Mouse (Mus musculus) adrenal gland, adult 10 weeks (tissue): ENCODE data around the gene Olfr709-ps1. TPM values are rescaled to one million over a fixed set of nuclear protein-coding genes. Genes with fewer than 3 reads are reported as not detected.

Source experiments
- polyA plus RNA-seq: library from polyadenylated mRNA; stranded (reverse); fragments of 350-450 nt; fragmentation: Illumina TruSeq; extraction: RNeasy Lipid Tissue Mini Kit (QIAGEN cat#74804); gene quantifications from one replicate; pipeline ENCODE4 v1.2.3, GENCODE M21; 2014; ENCODE audit warnings: low read depth, low replicate concordance

The Olfr709-ps1 gene
- not detected for polyA plus RNA-seq

GRCm38 (mm10) chr7:106932119-106932518 lies at the start of gene Olfr709-ps1:
TSS of gene Olfr709-ps1 (minus strand) at chr7:106932219.

GRCm38 (mm10) chr7:106975353-106975752 lies 43.3 kb upstream of the Olfr709-ps1 start, which contains the start of gene Olfr711:
TSS of gene Olfr711 (minus strand) at chr7:106975453.

GRCm38 (mm10) chr7:106963837-106964236 lies 31.8 kb upstream of the Olfr709-ps1 start, which contains the start of gene Olfr6:
TSS of gene Olfr6 (minus strand) at chr7:106963937.

GRCm38 (mm10) chr7:106948212-106948611 lies 16.2 kb upstream of the Olfr709-ps1 start, which contains the start of gene Olfr710:
TSS of gene Olfr710 (minus strand) at chr7:106948312.

DNA sequence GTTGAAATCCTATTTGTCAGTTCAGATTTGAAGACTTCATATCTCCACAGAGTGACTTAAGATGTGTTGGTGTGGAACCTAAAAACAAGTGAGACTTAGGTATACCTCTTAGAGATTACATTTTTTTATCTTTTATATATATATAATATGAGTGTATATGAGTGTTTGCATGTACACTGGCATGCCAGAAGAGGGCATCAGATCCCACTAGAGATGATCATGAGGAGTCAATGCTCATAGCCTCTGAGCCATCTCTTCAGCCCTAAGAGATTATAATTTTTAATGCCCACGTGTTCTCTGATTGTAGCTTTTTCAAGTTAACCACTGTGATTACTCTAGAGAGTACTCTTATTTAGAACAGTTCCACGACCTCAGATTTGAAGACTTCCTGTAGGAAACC lies 24.3 kb downstream of the Olfr709-ps1 start, which contains the start of gene Olfr1532-ps1:
TSS of gene Olfr1532-ps1 (plus strand) at position 326 of the 400 bp plus-strand sequence.

DNA sequence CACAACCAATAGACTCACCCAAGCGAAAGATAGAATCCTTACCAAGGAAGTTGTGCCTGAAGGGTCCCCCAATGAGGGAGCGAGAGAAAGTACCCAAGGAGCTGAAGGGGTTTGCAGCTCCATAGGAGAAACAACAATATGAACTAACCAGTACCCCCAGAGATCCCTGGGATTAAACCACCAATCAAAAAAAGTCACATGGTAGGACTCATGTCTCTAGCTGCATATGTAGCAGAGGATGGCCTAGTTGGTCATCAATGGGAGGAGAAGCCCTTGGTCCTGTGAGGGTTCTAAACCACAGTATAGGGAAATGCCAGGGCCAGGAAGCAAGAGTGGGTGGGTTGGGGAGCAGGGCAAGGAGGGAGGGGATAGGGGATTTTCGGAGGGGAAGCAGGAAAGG lies 30.9 kb downstream of the Olfr709-ps1 start, which contains the start of gene Olfr707:
TSS of gene Olfr707 (minus strand) at position 101 of the 400 bp plus-strand sequence.

GRCm38 (mm10) chr7:106888062-106888461 lies 44.0 kb downstream of the Olfr709-ps1 start, which contains the start of gene Olfr706:
TSS of gene Olfr706 (minus strand) at chr7:106888162.

DNA sequence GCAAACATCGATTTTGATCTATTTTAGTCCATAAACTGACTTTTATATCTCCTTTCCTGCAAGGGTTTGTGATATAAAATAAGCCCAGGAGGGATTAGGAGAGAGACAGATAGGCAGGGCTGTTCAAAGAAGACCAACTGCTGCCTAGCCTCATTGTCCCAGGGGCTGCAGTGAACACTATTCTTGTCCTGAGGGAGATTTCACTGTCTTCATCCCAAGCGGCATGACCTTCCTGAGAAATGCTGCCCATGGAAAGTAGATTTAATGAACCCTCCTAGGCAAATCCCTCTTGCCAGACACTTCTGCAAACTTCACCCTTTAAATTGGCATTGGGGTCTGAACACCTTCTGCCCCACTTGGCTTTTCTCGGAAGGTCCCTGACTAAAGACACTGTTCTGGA lies 55.2 kb downstream of the Olfr709-ps1 start, which contains the start of gene Olfr705:
TSS of gene Olfr705 (minus strand) at position 101 of the 400 bp plus-strand sequence.

Other genes starting within 250 kb of the Olfr709-ps1 start
- gene Olfr694, start 240.4 kb downstream of the Olfr709-ps1 start, polyA plus RNA-seq = not detected
- not detected for gene Olfr695, start 215.8 kb downstream of the Olfr709-ps1 start, polyA plus RNA-seq
- gene Olfr697, start 189.8 kb downstream of the Olfr709-ps1 start, polyA plus RNA-seq = not detected
- gene Olfr698, start 176.8 kb downstream of the Olfr709-ps1 start, polyA plus RNA-seq = not detected
- not detected for gene Olfr699, start 139.0 kb downstream of the Olfr709-ps1 start, polyA plus RNA-seq
- not detected for gene Olfr700, start 123.4 kb downstream of the Olfr709-ps1 start, polyA plus RNA-seq
- not detected for gene Olfr701, start 118.1 kb downstream of the Olfr709-ps1 start, polyA plus RNA-seq
- not detected for gene Olfr702, start 98.3 kb downstream of the Olfr709-ps1 start, polyA plus RNA-seq
- gene Olfr703, start 88.9 kb downstream of the Olfr709-ps1 start, polyA plus RNA-seq = not detected
- gene Olfr704, start 69.0 kb downstream of the Olfr709-ps1 start, polyA plus RNA-seq = not detected
- not detected for gene Olfr705, start 55.3 kb downstream of the Olfr709-ps1 start, polyA plus RNA-seq
- gene Olfr706, start 44.1 kb downstream of the Olfr709-ps1 start, polyA plus RNA-seq = not detected
- not detected for gene Olfr707, start 31.0 kb downstream of the Olfr709-ps1 start, polyA plus RNA-seq
- not detected for gene Olfr1532-ps1, start 24.2 kb downstream of the Olfr709-ps1 start, polyA plus RNA-seq
- gene Olfr710, start 16.1 kb upstream of the Olfr709-ps1 start, polyA plus RNA-seq = not detected
- gene Olfr6, start 31.7 kb upstream of the Olfr709-ps1 start, polyA plus RNA-seq = not detected
- not detected for gene Olfr711, start 43.2 kb upstream of the Olfr709-ps1 start, polyA plus RNA-seq
- not detected for gene Olfr2, start 73.9 kb upstream of the Olfr709-ps1 start, polyA plus RNA-seq
- not detected for gene Olfr713, start 99.0 kb upstream of the Olfr709-ps1 start, polyA plus RNA-seq
- not detected for gene Olfr714, start 138.8 kb upstream of the Olfr709-ps1 start, polyA plus RNA-seq
- not detected for gene Olfr17, start 161.0 kb upstream of the Olfr709-ps1 start, polyA plus RNA-seq
- gene Olfr715b, start 178.2 kb upstream of the Olfr709-ps1 start, polyA plus RNA-seq = not detected
- not detected for gene Olfr715, start 198.9 kb upstream of the Olfr709-ps1 start, polyA plus RNA-seq
- not detected for gene Olfr716, start 206.1 kb upstream of the Olfr709-ps1 start, polyA plus RNA-seq
- not detected for gene Nlrp14, start 234.8 kb upstream of the Olfr709-ps1 start, polyA plus RNA-seq